Mouse (Mus musculus) kidney, postnatal 14 days (tissue): ENCODE measurements at regions not wholly inside any gene's neighbourhood (a gene's known extent, or its start where the extent isn't known, plus 50 kb on each side); places are given as distances from the start of the nearest gene placed in this dataset.
A peak's percentile ranks its signal among the peaks of the same experiment; 100 is the strongest.

Experiments used
- DNase-seq: peaks from one replicate; pipeline ENCODE4 v3.0.0; 2022; ENCODE audit warnings: mixed read lengths

DNA sequence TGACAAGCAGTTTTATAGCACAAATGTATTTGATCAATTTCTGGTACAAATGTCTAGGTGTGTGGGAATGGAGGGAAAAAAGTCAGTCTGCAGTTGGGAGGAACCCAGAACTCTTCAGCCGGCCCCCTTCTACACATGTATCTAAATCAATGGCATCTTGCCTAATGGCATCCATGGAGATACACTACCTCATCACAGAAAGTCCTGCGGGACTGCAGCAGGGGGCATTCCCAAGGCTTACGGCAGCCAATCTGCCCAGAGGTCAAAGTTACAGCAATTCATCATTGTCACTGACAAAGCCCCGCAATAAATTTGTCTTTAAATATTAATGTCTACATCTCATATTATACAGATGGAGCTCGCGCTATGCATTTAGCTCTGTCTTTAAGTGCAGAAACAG lies 135.7 kb upstream of the Arhgap5 start:
- DNase-seq: no peak

DNA sequence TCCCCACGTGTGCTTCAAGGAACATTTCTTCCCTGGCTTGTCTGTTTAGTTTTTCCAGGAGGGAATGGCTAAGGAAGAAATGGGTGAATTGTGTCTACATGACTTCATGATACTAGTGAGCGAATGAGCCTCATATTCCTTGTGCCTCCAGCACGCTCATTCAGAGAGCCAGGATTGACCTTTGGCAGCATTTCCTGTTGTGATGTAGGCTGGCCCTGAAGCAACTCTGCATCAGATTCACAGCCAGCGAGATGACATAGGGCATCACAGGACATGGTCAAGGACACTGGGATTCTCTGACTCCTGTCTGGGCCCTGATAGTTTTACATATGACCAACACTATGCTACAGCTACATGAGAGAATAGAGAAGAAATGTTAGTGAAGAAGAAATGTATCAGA lies 135.3 kb upstream of the Arhgap5 start:
- no peak for DNase-seq

DNA sequence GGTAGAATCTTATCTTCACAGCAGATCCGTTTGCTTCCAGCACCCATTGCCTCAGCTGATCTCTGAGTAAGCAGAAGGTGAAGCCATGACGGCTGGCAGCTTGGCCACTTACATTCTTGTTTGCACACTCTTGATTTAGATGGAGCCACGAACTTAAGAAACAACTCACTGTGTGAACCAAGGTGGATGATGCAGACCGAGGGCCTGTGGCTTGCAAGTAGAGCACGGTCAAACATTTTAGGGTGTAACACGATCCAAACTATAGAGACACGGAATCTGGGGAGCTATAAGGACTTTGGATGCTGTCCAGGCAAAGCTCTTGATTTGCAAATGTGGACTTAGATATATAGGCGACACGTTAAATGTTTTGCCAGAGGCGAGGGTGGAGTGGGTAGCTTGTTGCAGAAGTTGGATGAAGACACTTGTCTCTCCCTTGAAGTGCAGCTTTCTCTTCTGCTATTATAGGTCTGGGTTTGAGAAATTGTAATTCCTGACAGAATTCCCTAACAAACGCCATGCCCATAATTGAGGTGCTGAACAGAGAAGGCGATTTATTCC lies 133.5 kb upstream of the Arhgap5 start:
- DNase-seq: no peak

DNA sequence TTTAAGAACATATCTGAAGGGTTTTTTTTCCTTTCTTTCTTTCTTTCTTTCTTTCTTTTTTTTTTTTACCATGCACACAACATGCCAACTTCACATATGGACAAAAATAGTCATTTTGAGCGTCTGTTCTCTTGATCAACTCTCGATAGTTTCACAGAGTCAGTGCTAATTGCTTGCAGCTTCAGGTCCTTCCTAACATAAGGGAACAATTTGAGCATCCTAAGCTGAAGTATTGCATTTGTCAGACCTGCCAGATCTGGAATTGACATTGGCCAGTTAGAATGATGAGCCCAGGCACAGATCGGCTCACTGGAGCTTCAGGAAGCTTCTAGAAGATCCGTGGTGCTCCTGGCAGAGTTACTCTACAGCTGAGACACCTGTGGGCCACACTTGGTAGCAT lies 128.7 kb upstream of the Arhgap5 start:
- DNase-seq: no peak

DNA sequence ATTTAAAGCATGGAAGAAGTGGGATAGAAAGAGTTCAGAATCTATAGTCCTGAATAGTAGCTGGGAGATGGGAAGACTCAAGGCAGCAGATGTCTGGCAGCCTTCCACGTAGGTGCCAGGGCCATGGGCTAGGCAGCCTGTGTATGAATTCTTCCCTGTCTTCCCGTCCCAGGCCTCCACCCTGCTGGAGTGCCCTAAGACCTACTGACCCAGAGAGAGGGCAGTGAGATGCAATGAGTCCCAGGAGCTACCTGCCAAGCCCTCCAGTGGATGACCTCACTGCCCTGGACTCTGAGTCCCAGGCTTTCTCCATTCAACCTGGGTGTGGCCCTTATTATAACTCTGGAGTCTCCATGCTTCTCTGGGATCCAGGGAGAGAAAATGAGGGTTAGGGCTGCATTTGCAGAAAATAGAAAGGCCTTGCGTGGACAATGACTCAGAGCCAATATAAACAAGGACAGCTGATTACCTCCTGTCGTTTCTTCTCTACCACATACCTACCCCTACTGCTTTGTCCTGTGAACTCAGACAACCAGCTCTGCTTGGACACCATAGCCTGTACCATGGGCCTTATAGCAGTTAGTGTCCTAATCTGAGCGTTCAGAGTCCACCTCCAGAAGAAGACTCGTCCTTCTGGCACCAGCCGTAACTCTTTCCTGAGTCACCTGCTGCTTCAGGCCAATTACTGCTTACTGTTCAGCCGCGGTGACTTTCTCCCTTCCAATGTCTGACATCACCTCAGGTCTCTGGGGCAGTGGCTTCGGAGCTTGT lies 126.9 kb upstream of the Arhgap5 start:
- DNase-seq: no peak

DNA sequence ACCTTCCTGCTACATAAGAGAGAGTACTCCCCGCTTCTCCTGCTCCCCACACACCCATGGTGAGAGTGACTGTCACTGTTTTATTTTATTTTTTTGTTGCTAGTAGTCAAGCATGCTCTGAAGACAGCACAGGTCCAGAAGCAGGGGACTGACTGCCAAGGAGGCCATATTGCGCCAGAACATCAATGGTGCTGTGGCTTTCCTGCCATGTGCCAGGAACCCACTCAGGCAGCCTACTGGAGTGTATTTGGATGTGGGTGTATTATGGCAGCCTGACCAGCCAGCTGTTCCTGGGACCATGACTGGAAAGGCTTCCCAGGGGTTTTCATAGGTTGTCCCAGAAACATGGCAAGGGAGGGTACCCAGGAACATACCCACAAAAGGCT lies 126.3 kb upstream of the Arhgap5 start:
- no peak for DNase-seq

DNA sequence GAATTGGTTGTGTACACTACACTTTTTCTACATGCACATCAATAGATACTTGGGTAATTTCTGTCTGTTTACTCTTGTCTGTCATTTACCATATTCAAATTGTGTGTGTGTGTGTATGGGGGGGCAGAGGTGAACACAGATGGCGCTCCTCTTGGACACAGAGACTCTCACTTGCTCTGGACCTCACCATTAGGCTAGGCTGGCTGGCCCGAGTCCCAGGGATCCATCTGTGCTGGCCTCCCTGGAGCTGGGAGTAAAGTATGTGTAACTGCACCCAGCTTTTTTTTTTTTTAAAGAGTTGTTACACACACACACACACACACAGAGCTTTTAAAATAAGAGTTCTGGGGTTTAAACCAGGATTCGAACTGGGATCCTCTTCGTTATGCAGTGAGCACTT lies 124.5 kb upstream of the Arhgap5 start:
- DNase-seq: no peak

DNA sequence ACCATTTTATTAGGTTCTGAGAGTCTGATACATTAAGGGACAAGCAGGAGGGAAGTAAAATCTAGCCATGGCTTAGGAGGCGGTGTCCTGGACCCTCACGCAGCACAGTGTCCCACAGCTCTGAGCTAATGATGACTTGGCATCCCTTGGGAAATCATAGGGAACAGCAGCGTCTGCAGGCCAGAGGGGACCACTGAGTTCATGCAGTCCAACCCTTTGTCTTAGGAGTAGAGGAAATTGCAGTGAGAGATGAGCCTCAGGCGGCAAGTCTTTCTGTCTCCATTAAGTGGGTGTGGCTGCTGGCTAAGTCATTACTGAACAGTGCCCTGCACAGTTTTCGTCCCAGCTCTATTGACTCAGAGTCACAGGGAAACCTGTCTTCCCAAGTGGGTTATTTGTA lies 123.8 kb upstream of the Arhgap5 start:
- no peak for DNase-seq

DNA sequence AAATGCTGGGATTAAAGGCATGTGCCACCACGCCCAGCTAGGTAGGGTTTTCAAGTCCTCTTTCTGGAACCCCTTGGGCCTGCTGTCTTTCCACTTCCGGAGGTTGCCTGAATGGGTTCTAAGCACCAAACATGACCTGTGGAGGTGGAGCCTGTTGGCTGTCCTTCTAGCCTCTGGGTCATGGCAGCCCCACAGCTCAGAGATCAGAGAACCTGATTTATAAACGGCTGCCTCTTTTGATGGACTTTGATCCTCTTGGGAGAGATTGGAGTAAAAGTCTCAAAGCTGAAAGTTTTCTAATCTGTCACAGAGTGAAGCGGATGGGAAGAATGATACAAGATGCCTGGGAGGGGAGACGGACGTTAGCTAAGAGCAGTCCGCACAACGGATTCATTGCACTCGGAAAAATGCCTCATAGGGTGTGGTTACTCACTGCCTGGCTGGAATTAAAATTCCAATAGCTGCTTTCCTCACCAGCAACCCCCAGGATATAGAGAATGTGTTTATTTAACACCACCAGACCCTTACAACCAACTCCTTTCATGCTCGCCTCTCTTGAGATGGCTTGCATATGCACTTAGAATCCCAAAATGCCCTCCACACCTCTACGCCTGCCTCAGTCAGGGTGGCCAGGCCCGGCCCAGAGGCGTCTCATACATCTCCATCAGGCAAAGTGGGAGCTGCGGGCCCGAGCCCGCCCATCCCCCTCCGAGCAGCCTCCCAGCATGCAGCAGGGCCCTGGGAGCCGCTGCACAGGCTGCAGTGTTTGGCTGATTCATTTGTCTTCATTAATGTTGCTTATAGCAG lies 122.4 kb upstream of the Arhgap5 start:
- DNase-seq: no peak

DNA sequence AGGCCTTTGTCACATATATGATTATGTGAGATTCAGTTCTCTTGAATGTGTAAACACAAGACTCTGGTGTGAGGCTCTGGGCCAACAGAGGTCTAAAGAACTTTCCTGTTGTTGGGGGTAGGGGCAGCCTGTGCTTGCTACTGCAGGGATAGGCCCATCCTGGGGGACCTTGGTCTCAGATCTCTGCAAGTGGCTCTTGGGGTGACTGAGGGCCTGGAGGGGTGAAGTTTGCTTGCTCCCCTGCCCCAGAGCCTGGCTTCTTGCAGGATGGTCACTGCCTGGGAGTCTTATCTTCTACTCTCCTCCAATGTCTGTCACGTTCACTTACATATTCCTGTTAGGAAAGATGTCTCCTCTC lies 121.8 kb upstream of the Arhgap5 start:
- DNase-seq: no peak

DNA sequence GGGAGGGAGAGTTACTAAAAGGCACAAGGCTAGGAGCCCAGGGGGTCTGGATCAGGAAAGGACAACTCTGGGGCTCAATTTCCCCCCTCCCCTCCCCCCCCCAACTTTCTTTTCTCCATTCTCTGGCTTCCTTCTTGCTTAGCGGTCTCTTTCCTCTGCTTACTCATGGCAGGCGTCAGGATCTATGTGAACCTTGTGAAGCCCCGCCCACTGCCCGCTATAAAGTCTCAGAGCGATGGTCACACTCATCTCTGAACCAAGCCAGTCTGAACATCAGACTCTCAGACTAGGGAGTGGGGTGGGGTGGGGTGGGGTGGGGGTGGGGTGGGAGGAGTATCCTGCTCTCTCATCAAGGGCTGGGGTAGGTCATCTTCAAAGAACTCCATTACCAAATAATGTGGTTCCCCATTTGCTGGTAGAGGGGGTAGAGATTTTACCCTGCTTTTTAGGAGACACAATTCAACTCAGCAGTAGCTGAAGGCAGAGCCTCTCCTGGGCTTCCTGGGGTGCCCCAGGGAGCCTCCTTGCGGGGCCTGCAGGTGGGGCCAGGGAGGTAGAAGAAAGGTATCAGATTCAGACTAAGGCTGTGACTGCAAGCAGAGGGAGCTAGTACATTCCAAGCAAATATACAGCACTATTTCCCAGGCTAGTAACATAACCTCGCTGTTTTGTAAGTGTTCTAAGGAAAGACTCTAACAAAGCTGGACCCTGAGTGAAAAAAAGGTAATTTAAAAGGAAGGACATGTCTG lies 120.8 kb upstream of the Arhgap5 start:
- DNase-seq: peak; percentile 27

DNA sequence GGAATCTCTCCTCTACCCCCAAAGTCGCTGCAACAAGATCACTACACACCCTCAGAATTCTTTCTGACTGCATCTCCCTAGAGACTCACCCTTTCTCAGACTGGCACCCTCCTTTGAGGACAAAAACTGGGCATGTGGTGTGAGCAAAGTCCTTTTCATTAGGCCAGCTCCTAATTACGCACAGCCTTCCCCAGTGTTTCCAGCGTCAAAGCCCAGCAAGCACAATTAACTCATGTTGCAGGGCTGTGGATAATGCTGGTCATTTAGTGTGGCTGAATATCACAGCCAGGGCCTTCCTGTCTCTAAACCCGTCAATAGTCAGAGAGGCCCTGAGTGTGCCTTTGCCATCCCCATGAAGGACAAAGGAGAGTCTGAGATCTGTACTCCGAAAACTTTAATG lies 114.2 kb upstream of the Arhgap5 start:
- DNase-seq: no peak

DNA sequence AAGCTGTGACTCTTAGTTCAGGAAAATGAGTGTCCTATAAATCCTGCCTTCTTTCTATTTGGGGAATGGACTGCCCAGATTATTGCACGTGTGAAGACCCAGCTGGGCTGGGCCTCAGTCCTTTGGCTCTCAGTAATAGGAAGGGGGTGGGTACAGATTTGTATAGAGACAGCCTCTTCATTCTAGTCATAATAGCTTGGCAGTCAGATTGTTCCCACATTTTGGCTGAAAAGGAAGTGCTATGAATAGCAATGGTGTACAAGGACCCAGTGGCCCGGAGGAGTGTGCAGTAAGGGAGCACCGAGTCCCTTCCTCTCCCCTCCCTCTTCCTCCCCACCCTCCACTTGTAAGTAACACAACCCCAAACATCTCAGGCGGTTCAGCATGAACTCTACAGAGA lies 113.5 kb upstream of the Arhgap5 start:
- peak; percentile 34 for DNase-seq

DNA sequence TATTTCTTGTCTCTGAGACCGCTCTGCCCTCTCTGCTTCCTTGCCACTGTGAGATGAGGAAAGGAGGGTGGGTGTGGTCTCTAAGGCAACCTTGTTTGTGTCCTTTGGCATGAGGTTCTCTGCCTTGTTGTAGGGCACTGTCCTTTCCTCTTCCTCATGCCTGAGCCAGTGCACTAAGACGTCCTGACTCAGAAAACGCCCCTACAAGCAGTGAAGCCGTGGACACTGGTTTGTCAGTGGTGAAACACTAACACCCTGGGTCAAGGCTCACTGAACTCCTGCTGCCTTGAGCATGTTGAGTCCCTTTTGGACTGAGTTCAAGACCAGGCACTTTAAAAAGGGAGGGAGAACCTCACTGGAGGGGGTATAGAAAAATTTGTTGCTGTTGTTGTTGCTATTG lies 111.1 kb upstream of the Arhgap5 start:
- DNase-seq: no peak

DNA sequence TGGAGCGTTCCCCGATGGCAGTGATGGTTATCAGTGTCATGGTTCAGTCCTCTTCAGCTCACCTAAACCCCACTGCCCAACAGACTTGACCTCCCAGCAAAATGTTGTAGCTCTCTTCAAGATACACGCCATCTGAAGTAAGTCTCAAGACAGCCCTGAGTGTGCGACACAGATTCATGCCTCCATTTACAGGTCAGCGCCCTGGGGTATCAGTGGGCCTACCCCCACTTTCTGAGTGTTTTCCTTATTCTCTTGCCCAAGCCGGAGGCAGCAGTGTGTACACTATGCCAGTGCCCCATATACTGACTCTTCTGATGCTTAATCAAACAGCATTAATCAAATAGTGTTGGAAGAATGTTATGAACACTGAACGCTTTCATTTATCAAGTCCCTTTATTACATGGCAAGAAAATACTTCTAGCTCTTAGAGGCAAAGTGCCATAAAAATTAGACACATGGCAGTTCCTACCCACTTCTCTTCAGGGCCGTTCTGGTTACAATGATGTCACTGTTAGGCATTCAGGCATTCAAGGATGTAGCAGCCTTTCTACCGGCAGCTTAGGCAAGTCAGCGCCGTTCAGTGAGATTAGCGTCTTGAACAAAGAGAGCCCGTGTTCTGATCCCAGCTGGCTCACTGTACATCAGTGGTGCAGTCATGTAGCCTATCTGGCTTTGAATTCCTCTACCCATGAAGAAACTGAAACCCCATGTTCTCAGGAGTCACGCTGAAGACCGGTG lies 109.6 kb upstream of the Arhgap5 start:
- no peak for DNase-seq

DNA sequence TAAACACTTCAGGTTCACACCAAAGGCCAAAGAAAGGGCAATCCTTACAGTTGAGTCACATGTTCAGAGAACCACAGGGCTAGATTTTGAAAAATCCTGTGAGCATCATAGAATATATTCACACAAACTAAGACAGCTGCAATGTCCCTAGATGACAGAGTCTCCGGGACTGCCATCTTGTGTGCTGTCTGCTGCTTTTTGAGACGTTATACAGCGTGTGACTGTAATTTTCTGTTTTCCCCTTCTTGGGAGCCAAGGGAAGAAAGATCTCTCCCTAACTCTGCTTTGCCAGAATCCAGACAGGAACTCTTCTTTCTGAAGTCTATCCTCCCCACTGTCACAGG lies 109.1 kb upstream of the Arhgap5 start:
- DNase-seq: no peak

DNA sequence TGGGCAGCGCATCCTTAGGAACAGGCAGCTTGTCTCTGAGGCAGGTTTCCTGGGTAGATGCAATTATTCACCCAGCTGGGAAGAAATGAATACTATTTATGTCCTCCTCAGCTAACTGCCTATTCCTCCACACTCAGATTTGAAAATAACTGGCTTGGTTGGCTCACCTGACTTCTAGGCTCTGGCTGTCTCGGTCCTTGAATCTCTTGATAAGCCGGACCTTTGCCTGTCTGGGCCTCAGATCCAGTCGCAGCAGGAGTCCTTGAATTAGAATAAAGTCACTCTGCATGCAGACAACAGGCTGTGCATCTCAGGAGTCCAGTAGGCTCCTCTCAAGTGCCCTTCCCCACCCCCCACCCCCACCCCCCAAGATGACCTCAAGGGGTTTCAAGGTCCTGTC lies 108.7 kb upstream of the Arhgap5 start:
- no peak for DNase-seq

DNA sequence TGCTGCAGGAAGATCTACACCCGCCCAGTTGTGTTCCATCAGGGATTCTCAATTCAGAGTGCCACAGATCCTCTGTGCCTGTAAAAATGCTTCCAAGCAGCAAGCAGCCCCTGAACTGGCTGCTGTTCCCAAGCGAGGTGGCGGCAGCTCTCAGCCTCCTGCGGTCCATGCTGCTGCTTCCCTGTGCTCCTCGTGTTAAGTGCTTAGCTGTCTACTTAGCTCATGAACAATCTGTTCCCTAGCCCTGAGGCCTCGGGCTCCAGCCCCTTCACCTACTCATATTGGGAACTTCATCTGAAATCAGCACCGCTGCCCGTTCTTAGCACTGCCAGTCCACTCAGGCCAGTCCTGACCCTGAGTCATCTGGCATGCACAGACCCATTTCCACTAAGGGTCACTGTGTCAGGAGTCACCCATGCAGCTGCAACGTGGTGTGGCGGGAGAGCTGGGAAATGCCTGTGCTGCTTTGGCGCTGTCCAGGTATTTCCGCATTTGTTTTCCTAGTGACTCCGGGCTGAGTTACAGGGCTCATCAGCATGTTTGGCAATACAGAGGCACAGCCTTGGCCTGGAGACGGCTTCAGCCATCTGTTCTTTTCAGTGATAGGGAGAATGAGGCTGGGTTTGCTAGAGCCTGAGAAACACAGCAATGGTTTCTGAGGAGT lies 107.5 kb upstream of the Arhgap5 start:
- peak; percentile 46 for DNase-seq

DNA sequence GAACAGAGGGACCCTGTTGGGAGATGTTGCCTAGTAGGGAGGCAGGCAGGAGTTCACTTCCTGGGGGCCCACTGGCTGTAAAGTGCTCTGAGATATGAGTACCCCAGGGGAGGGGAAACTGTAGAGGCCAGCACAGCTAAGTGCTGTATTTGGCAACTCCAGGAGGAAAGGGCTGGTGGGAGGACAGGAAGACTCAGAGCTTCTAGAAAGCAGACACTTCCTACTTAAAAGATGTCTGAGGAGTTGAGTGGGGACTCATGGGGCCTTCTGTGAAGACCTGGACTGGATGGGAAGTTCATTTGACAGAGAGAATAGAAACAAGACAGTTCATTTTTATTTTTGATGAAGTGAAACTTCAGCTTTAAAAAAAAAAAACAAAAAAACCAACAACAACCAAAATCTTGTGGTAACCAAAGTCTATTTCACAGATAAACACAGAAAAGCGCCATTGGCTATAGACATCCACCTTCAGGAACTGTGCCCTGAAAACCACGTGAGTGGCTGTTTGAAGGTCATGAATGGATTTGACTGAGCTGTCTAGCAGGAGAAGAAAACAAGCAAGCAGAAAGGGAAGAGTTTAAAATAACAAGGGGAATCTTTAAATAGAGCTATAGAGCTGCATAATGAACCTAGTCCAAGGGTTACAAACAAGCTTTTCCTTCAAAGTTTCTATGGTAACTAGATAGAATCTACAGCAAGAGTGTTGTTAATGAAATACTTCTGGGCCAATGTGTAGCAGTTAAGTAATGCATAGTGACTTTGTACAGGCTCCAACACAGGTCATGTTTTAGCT lies 105.9 kb upstream of the Arhgap5 start:
- peak; percentile 42 for DNase-seq

DNA sequence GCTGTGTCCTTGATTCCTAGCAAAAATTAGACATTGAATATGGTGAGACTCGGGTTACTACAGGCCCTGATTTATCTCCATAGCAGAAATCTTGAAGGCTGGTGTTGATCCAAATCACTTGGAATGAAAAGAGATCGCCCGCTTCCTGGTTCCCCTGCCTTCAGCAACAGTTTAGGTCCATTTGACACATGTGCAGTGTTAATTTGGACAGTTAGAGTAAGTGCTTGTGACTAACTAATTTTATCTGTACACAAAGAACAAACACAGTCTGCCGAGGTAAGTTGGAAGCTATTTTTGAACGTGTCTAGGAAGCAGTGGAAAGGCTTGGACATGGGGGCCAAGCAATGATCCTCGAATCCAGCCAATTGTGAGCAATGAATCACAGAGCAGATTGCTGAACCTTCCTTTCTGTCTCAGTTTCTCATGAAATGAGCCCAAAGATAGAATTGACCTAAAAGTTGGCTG lies 105.2 kb upstream of the Arhgap5 start:
- DNase-seq: no peak

DNA sequence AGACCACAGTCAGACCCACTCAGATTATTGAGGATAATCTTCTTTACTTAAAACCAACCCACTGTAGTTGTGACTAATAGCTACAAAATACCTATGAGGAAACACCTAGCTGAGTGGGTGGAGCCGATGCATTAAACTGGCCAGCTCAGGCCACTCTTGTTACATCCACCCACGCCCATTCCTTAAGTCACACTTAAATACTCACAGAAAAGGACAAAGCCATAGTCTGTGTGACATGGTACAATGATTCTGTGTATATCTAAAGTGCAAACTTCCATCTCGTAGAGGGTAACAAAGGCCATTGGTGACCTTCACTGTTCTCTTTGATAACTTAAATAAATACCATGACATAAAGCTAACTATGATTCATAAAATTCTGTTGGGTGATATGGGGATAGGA lies 103.7 kb upstream of the Arhgap5 start:
- DNase-seq: no peak
